Mouse (Mus musculus): ENCODE data around the gene Batf. TPM values are rescaled to one million over a fixed set of nuclear protein-coding genes. Genes with fewer than 3 reads are reported as not detected.

Gene Batf
- polyA plus RNA-seq, 1 experiment from 2014 or later, result 0.44 TPM

- Histone ChIP-seq H3K27me3 (replicated peaks) (no peaks in the 10 kb centered on the region), H3K27ac (replicated peaks) (no peak overlapping the region), H3K4me2 (no peak overlapping the region), H3K4me3 (replicated peaks) (no peak overlapping the region), H3K9me3 (replicated peaks) (no peaks in the 10 kb centered on the region), H3K36me3 (no peaks in the 10 kb centered on the region), H3K4me1 (0 out of 2 replicates have a peak, but pooled peaks cover 2% of the 10 kb centered on the region), H3K9ac (replicated peaks) (no peak overlapping the region)
- ATAC-seq (ENCODE audit: low FRiP score), result no peak
- WGBS, result 68% methylated on average over 6 of the region's 6 CpGs
Measured at GRCm38 (mm10) chr12:85729945-85730290, 43.4 kb downstream of the Batf start.

GRCm38 (mm10) chr12:85736203-85736602 lies 49.7 kb downstream of the Batf start:
- H3K27ac ChIP-seq (replicated peaks), result no peak overlapping the region
- WGBS, result 78% methylated on average over 2 of the region's 2 CpGs
- no peak overlapping the region for H3K4me3 ChIP-seq (replicated peaks)
- H3K9me3 ChIP-seq (replicated peaks), result no peaks in the 10 kb centered on the region
- H3K9ac ChIP-seq (replicated peaks), result no peak overlapping the region
- H3K4me2 ChIP-seq, result no peak overlapping the region
- no peaks in the 10 kb centered on the region for H3K4me1 ChIP-seq
- H3K36me3 ChIP-seq, result no peaks in the 10 kb centered on the region
- ATAC-seq (ENCODE audit: low FRiP score), result no peak
- no peaks in the 10 kb centered on the region for H3K27me3 ChIP-seq (replicated peaks)

- H3K27ac ChIP-seq (replicated peaks), result no peak overlapping the region
- no peak for ATAC-seq (ENCODE audit: low FRiP score)
- no peaks in the 10 kb centered on the region for H3K9me3 ChIP-seq (replicated peaks)
- no peak overlapping the region for H3K4me2 ChIP-seq
- no peaks in the 10 kb centered on the region for H3K4me1 ChIP-seq
- H3K27me3 ChIP-seq (replicated peaks), result no peaks in the 10 kb centered on the region
- WGBS, result 87% methylated on average over 3 of the region's 3 CpGs
- no peak overlapping the region for H3K4me3 ChIP-seq (replicated peaks)
- H3K9ac ChIP-seq (replicated peaks), result no peak overlapping the region
- no peaks in the 10 kb centered on the region for H3K36me3 ChIP-seq
Measured at GRCm38 (mm10) chr12:85736960-85737359, 50.5 kb downstream of the Batf start.

- peak; percentile 90 for ATAC-seq (ENCODE audit: low FRiP score)
- WGBS, result 2% methylated on average over 51 of the region's 51 CpGs
- Histone ChIP-seq H3K9ac (replicated peaks) (peak within 1 kb of the TSS; percentile 40; the same call in 1 of the 2 replicates), H3K9me3 (replicated peaks) (no peaks in the 10 kb centered on the region), H3K36me3 (no peaks in the 10 kb centered on the region), H3K4me1 (peaks cover 16% of the 10 kb centered on the region), H3K27me3 (replicated peaks) (peaks cover 25% of the 10 kb centered on the region), H3K4me2 (peak within 1 kb of the TSS; percentile 90), H3K27ac (replicated peaks) (no peak within 1 kb of the TSS), H3K4me3 (replicated peaks) (peak within 1 kb of the TSS; percentile 42)
Measured at GRCm38 (mm10) chr12:85745827-85746695, 59.6 kb downstream of the Batf start, which contains the start of gene Flvcr2. TSS of gene Flvcr2 (plus strand) at chr12:85746539.

GRCm38 (mm10) chr12:85746696-85747219 lies 60.3 kb downstream of the Batf start:
- Histone ChIP-seq H3K36me3 (no peaks in the 10 kb centered on the region), H3K4me3 (replicated peaks) (peak overlapping the region; percentile 42), H3K27me3 (replicated peaks) (peaks cover 25% of the 10 kb centered on the region), H3K27ac (replicated peaks) (no peak overlapping the region), H3K4me1 (peaks cover 16% of the 10 kb centered on the region), H3K4me2 (peak overlapping the region; percentile 90), H3K9me3 (replicated peaks) (no peaks in the 10 kb centered on the region), H3K9ac (replicated peaks) (peak overlapping the region; percentile 40; the same call in 1 of the 2 replicates)
- 23% methylated on average over 18 of the region's 21 CpGs for whole genome bisulfite sequencing
- ATAC-seq (ENCODE audit: low FRiP score), result peak; percentile 45; the same call in 1 of the 2 replicates

GRCm38 (mm10) chr12:85747343-85747742 lies 60.9 kb downstream of the Batf start:
- ATAC-seq (ENCODE audit: low FRiP score), result no peak
- Histone ChIP-seq H3K9me3 (replicated peaks) (no peaks in the 10 kb centered on the region), H3K4me2 (peak overlapping the region; percentile 90; the same call in 1 of the 2 replicates), H3K36me3 (no peaks in the 10 kb centered on the region), H3K27ac (replicated peaks) (no peak overlapping the region), H3K4me3 (replicated peaks) (peak overlapping the region; percentile 42; the same call in 1 of the 2 replicates), H3K4me1 (peaks cover 16% of the 10 kb centered on the region), H3K27me3 (replicated peaks) (peaks cover 25% of the 10 kb centered on the region), H3K9ac (replicated peaks) (no peak overlapping the region)
- 88% methylated on average over 10 of the region's 10 CpGs for WGBS

- Histone ChIP-seq H3K4me1 (peaks cover 16% of the 10 kb centered on the region), H3K4me2 (no peak overlapping the region), H3K4me3 (replicated peaks) (no peak overlapping the region), H3K27ac (replicated peaks) (no peak overlapping the region), H3K27me3 (replicated peaks) (peaks cover 19% of the 10 kb centered on the region), H3K9me3 (replicated peaks) (no peaks in the 10 kb centered on the region), H3K9ac (replicated peaks) (no peak overlapping the region), H3K36me3 (no peaks in the 10 kb centered on the region)
- WGBS, result 95% methylated on average over 9 of the region's 9 CpGs
- no peak for ATAC-seq (ENCODE audit: low FRiP score)
Measured at GRCm38 (mm10) chr12:85749861-85750260, 63.4 kb downstream of the Batf start.

GRCm38 (mm10) chr12:85752116-85752515 lies 65.6 kb downstream of the Batf start:
- Histone ChIP-seq H3K36me3 (no peaks in the 10 kb centered on the region), H3K9me3 (replicated peaks) (no peaks in the 10 kb centered on the region), H3K4me1 (no peaks in the 10 kb centered on the region), H3K4me2 (no peak overlapping the region), H3K9ac (replicated peaks) (no peak overlapping the region), H3K27me3 (replicated peaks) (peaks cover 7% of the 10 kb centered on the region), H3K27ac (replicated peaks) (no peak overlapping the region), H3K4me3 (replicated peaks) (no peak overlapping the region)
- ATAC-seq (ENCODE audit: low FRiP score), result no peak
- WGBS, result 89% methylated on average over 6 of the region's 6 CpGs

- Histone ChIP-seq H3K27ac (replicated peaks) (no peak overlapping the region), H3K9ac (replicated peaks) (no peak overlapping the region), H3K36me3 (no peaks in the 10 kb centered on the region), H3K4me3 (replicated peaks) (no peak overlapping the region), H3K9me3 (replicated peaks) (no peaks in the 10 kb centered on the region), H3K27me3 (replicated peaks) (no peaks in the 10 kb centered on the region), H3K4me2 (no peak overlapping the region), H3K4me1 (no peaks in the 10 kb centered on the region)
- ATAC-seq (ENCODE audit: low FRiP score), result no peak
- WGBS, result 43% methylated on average over 2 of the region's 2 CpGs
Measured at GRCm38 (mm10) chr12:85753223-85753622, 66.8 kb downstream of the Batf start.

- H3K4me1 ChIP-seq, result no peaks in the 10 kb centered on the region
- no peaks in the 10 kb centered on the region for H3K36me3 ChIP-seq
- no peak overlapping the region for H3K4me2 ChIP-seq
- H3K4me3 ChIP-seq (replicated peaks), result no peak overlapping the region
- H3K27me3 ChIP-seq (replicated peaks), result no peaks in the 10 kb centered on the region
- ATAC-seq (ENCODE audit: low FRiP score), result no peak
- H3K9ac ChIP-seq (replicated peaks), result no peak overlapping the region
- WGBS, result 69% methylated on average over 5 of the region's 5 CpGs
- no peak overlapping the region for H3K27ac ChIP-seq (replicated peaks)
- H3K9me3 ChIP-seq (replicated peaks), result no peaks in the 10 kb centered on the region
Measured at GRCm38 (mm10) chr12:85754611-85755265, 68.3 kb downstream of the Batf start.

GRCm38 (mm10) chr12:85756455-85756854 lies 70.0 kb downstream of the Batf start:
- H3K4me2 ChIP-seq, result no peak overlapping the region

More at GRCm38 (mm10) chr12:85756455-85756854, 70.0 kb downstream of the Batf start:
- ATAC-seq (ENCODE audit: low FRiP score), result no peak
- Histone ChIP-seq H3K9ac (replicated peaks) (no peak overlapping the region), H3K9me3 (replicated peaks) (no peaks in the 10 kb centered on the region), H3K27ac (replicated peaks) (no peak overlapping the region), H3K4me3 (replicated peaks) (no peak overlapping the region), H3K4me1 (no peaks in the 10 kb centered on the region), H3K36me3 (no peaks in the 10 kb centered on the region), H3K27me3 (replicated peaks) (no peaks in the 10 kb centered on the region)
- whole genome bisulfite sequencing, result 77% methylated on average over 3 of the region's 3 CpGs
